Mouse (Mus musculus): Measurements from ENCODE around the gene Gm16429. TPM values are rescaled to one million over a fixed set of nuclear protein-coding genes. Genes with fewer than 3 reads are reported as not detected.
"Not testable (repeated sequence)": the region's sequence is repeated elsewhere in the genome, so short reads cannot be mapped to it uniquely, and the experiment has no call there.

Gm16429 gene
- not detected in 2 replicates for polyA plus RNA-seq (2016; fragmentation: Nextera tagmentation; extraction: Ambion mirVana)

- H3K36me3 ChIP-seq; H3K4me3 ChIP-seq; ATAC-seq (ENCODE audit: insufficient number of reproducible peaks, insufficient read depth, low FRiP score, low TSS enrichment); H3K27ac ChIP-seq; H3K4me1 ChIP-seq; H3K9me3 ChIP-seq; H3K4me2 ChIP-seq (replicated peaks); H3K27me3 ChIP-seq; H3K9ac ChIP-seq: not testable (repeated sequence)
- WGBS, result no CpG with 5 or more reads among the region's 1 CpGs
Measured at GRCm38 (mm10) chr5:93928952-93929351, at the start of gene Gm16429. TSS of gene Gm16429 (minus strand) at chr5:93929052.

Other genes starting within 250 kb of the Gm16429 start
- not detected in 2 replicates for gene Gm7792, start 85.3 kb downstream of the Gm16429 start, polyA plus RNA-seq (2016; fragmentation: Nextera tagmentation; extraction: Ambion mirVana)
- not detected in 2 replicates for gene BC061212, start 141.5 kb upstream of the Gm16429 start, polyA plus RNA-seq (2016; fragmentation: Nextera tagmentation; extraction: Ambion mirVana)
- not detected in 2 replicates for gene Gm6351, start 147.3 kb upstream of the Gm16429 start, polyA plus RNA-seq (2016; fragmentation: Nextera tagmentation; extraction: Ambion mirVana)